Mouse (Mus musculus): ENCODE results near the gene Pnmt. TPM values are rescaled to one million over a fixed set of nuclear protein-coding genes. Genes with fewer than 3 reads are reported as not detected.

Gene Pnmt
- total and polyA plus RNA-seq, 3 experiments = not detected

DNA sequence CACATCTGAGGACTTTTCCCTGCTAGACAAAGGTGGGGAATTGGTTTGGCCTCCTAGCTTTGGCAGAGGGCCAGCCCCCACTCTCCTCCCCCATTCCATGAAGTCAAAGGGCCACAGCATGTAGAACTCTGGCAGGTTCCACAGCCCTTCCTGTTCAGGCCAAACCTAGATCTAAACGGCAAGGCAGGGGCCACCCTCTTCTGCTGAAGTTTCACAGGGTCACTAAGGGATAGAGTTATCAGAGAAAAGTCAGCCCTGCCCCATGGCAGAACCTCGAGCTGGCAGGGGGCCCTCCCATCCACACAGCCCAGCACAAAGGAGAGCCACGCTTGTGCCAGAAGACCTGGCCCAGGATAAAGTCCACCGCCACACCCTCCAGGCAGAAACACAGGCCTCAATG lies 8.8 kb downstream of the Pnmt start:
- H3K9ac ChIP-seq (ENCODE audit: insufficient read depth, low read depth) = no peak overlapping the region
- H3K79me2 ChIP-seq (replicated peaks; ENCODE audit: control insufficient read depth, extremely low read depth, insufficient read depth, poor library complexity, severe bottlenecking) = no peaks in the 10 kb centered on the region
- no peaks in the 10 kb centered on the region for H3K9me3 ChIP-seq (replicated peaks; ENCODE audit: low read length)
- dilution Hi-C loops (cut with MboI; ENCODE audit: extremely low pct_ligation_motif_present, extremely low pct_unique_long_range_greater_than_20kb, low sequenced_read_pairs) (no loop called here), in situ Hi-C loops (cut with MboI; ENCODE audit: low pct_ligation_motif_present, low pct_unique_long_range_greater_than_20kb, low sequenced_read_pairs) (no loop called here)
- H3K27me3 ChIP-seq (replicated peaks) = no peaks in the 10 kb centered on the region
- H3K4me2 ChIP-seq (ENCODE audit: insufficient read depth, low read depth, poor library complexity, severe bottlenecking) = no peak overlapping the region
- TF ChIP-seq TBP (conservative IDR thresholded peaks at IDR 0.05; ENCODE audit: low read depth, low read length) = no peak
- no peak for TF ChIP-seq NELFE (IDR thresholded peaks at IDR 0.05; ENCODE audit: low read depth, low read length)
- TF ChIP-seq PAX5 (IDR thresholded peaks at IDR 0.05; ENCODE audit: low read length) = no peak
- TF ChIP-seq MEF2A (IDR thresholded peaks at IDR 0.05; ENCODE audit: borderline replicate concordance, low read depth, low read length) = no peak
- no peak for TF ChIP-seq EP300 (IDR thresholded peaks at IDR 0.05; ENCODE audit: low read length)
- TF ChIP-seq CHD1 (IDR thresholded peaks at IDR 0.05; ENCODE audit: low read depth, low read length) = no peak
- no peak for TF ChIP-seq BHLHE40 (IDR thresholded peaks at IDR 0.05; ENCODE audit: low read depth, low read length)
- TF ChIP-seq MXI1 (IDR thresholded peaks at IDR 0.05; ENCODE audit: low read depth, low read length) = no peak
- TF ChIP-seq POLR2AphosphoS2 (IDR thresholded peaks at IDR 0.05; ENCODE audit: low read depth, low read length) = no peak
- TF ChIP-seq RCOR1 (conservative IDR thresholded peaks at IDR 0.05; ENCODE audit: low read depth, low read length) = no peak
- no peak for DNase-seq (ENCODE audit: extremely low read depth)
- H3K36me3 ChIP-seq (replicated peaks in 1 of 2; ENCODE audit: control insufficient read depth in 1 of 2, insufficient read depth in 1 of 2, low read length in 1 of 2) = peaks cover 0 to 6% of the 10 kb centered on the region in 2 experiments
- H3K4me1 ChIP-seq (ENCODE audit: control insufficient read depth in 1 of 2, insufficient read depth in 2 of 2) = peaks cover 19 to 56% of the 10 kb centered on the region in 2 experiments
- H3K27ac ChIP-seq (ENCODE audit: insufficient read depth, low read depth) = no peak overlapping the region
- no peak overlapping the region for H3K4me3 ChIP-seq (replicated peaks in 1 of 3; ENCODE audit: low read depth in 2 of 3, low read length in 2 of 3, poor library complexity in 1 of 3)

DNA sequence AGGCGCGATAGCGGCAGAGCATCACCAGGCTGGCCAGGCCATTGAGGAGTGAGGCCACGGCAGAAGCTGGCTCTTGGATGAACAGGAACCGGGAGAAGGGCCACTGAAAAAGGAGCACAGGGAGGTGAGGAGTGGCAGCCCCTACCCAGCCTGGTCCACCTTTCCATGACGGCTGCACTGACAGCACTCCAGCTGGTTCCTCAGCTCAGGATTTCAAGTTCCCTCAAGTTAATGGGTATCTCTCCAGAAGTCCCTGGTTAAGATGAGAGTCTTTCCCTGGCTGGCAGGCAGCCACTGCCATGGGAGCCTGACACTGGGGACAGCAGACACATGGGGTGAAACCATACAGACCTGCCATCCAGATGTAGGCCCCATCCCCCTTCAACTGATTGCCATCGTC lies 11.7 kb downstream of the Pnmt start:
- Histone ChIP-seq H3K79me2 (replicated peaks; ENCODE audit: control insufficient read depth, extremely low read depth, insufficient read depth, poor library complexity, severe bottlenecking) (no peaks in the 10 kb centered on the region), H3K9me3 (replicated peaks; ENCODE audit: low read length) (no peaks in the 10 kb centered on the region), H3K36me3 (replicated peaks in 1 of 2; ENCODE audit: control insufficient read depth in 1 of 2, insufficient read depth in 1 of 2, low read length in 1 of 2) (peaks cover 0 to 6% of the 10 kb centered on the region in 2 experiments), H3K27me3 (replicated peaks) (peaks cover 6% of the 10 kb centered on the region), H3K4me3 (replicated peaks in 1 of 3; ENCODE audit: low read depth in 2 of 3, low read length in 2 of 3, poor library complexity in 1 of 3) (no peak overlapping the region), H3K27ac (ENCODE audit: insufficient read depth, low read depth) (no peak overlapping the region), H3K4me1 (ENCODE audit: control insufficient read depth in 1 of 2, insufficient read depth in 2 of 2) (peaks cover 24 to 39% of the 10 kb centered on the region in 2 experiments), H3K4me2 (ENCODE audit: insufficient read depth, low read depth, poor library complexity, severe bottlenecking) (no peak overlapping the region), H3K9ac (ENCODE audit: insufficient read depth, low read depth) (no peak overlapping the region)
- dilution Hi-C loops (cut with MboI; ENCODE audit: extremely low pct_ligation_motif_present, extremely low pct_unique_long_range_greater_than_20kb, low sequenced_read_pairs) = no loop called here
- no peak for DNase-seq (ENCODE audit: extremely low read depth)
- TF ChIP-seq KAT2A (IDR thresholded peaks at IDR 0.05; ENCODE audit: insufficient replicate concordance, low read length) (no peak), MXI1 (IDR thresholded peaks at IDR 0.05; ENCODE audit: low read depth, low read length) (no peak), POLR2A (IDR thresholded peaks at IDR 0.05; ENCODE audit: low read depth, low read length) (no peak), MEF2A (IDR thresholded peaks at IDR 0.05; ENCODE audit: borderline replicate concordance, low read depth, low read length) (no peak), E2F4 (IDR thresholded peaks at IDR 0.05; ENCODE audit: insufficient replicate concordance, low read depth, low read length) (no peak), MAZ (IDR thresholded peaks at IDR 0.05; ENCODE audit: low read depth, low read length) (no peak), MAFK (IDR thresholded peaks at IDR 0.05; ENCODE audit: insufficient replicate concordance, low read length) (no peak), PAX5 (IDR thresholded peaks at IDR 0.05; ENCODE audit: low read length) (no peak), GABPA (IDR thresholded peaks at IDR 0.05; ENCODE audit: insufficient replicate concordance, low read depth, low read length) (no peak), SIN3A (IDR thresholded peaks at IDR 0.05; ENCODE audit: low read length) (no peak), USF1 (IDR thresholded peaks at IDR 0.05; ENCODE audit: low read depth, low read length) (no peak), ZNF384 (IDR thresholded peaks at IDR 0.05; ENCODE audit: low read depth, low read length) (no peak), RCOR1 (conservative IDR thresholded peaks at IDR 0.05; ENCODE audit: low read depth, low read length) (no peak), HCFC1 (IDR thresholded peaks at IDR 0.05; ENCODE audit: low read depth, low read length) (no peak), JUND (conservative IDR thresholded peaks at IDR 0.05; ENCODE audit: low read depth, low read length) (no peak), TCF12 (IDR thresholded peaks at IDR 0.05; ENCODE audit: low read depth, low read length) (no peak)
- in situ Hi-C loops (cut with MboI; ENCODE audit: low pct_ligation_motif_present, low pct_unique_long_range_greater_than_20kb, low sequenced_read_pairs) = no loop called here

Measured in CH12.LX (cell line).